Mouse (Mus musculus) spleen, adult 12 weeks (tissue): ENCODE results near the gene Hlx.

ENCODE experiments used
- DNase-seq: peaks from one replicate; pipeline ENCODE4 v3.0.0; 2022; ENCODE audit warnings: low spot score

The Hlx gene

DNA sequence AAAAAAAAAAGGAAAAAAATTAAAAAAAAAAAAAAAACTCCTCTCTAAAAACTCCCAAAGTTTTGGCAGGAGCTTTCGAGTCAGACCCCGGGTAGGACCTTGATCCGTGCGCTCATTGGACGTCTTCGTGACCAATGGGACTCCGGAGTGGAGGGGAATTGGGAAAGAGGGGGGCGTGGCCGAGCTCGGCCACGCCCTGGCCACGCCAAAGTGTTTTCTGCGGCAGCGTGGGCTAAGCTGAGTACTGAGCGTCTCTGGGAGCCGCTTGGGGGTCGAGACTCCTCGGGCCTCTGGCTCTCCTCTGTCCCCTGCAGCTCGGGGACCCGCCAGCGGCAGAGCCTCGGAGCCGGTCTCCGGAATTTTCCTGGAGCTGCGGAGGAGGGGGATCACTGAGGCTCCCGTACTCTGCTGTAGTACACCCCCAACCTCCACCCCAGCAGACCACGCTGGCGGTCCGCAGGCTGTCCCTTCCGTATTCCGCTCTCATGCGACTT, at the start of gene Hlx:
Gene Hlx (minus strand): TSS at position 64 of the 494 bp plus-strand sequence.
- peak; percentile 17 for DNase-seq

GRCm38 (mm10) chr1:184782161-184782513, 49.7 kb upstream of the Hlx start:
- no peak for DNase-seq

DNA sequence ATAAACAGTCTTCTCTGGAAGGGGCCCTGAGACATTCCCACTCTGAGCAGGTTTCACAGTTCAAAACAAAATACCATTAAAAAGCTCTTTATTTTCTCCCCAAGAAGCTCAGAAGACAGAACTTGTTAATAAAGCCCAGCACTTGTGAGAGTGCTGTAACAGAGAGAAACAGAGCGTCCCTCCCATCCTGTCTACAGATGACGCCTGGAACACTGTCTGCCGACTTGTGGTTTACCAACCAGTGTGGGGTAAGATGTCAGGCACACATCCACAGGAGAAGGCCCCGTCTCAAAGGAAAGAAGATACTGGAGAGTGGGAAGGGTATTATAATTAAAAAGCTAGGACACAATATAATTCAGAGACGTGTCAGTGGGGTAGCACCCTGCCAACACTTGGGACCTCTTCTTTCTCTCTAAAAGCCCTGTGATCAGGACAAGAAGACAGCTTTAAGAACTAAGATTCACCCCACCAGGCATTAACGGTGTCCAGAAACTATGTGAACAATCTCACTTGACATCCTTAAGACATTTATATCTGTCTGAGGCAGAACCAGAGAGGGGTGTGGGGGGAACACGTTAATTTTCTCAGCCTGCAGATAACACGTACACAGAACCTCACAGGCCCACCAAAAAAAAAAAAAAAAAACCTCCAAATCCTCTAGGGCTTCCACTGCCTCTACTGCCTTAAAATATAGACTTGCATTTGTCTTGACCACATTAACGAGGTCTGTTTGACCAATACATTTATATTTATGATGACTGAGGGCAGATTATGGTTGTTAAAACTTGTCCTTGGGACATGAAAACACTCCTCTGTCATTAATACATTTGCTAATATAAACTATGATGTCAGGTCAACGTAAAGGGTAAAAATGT, 49.1 kb upstream of the Hlx start:
- DNase-seq = no peak

- no peak for DNase-seq
Measured at GRCm38 (mm10) chr1:184778157-184778556, 45.7 kb upstream of the Hlx start.

- DNase-seq = no peak
Measured at GRCm38 (mm10) chr1:184777061-184777795, 44.8 kb upstream of the Hlx start.

- no peak for DNase-seq
Measured at GRCm38 (mm10) chr1:184775289-184775688, 42.9 kb upstream of the Hlx start.

GRCm38 (mm10) chr1:184771891-184772249, 39.5 kb upstream of the Hlx start:
- DNase-seq = no peak

DNA sequence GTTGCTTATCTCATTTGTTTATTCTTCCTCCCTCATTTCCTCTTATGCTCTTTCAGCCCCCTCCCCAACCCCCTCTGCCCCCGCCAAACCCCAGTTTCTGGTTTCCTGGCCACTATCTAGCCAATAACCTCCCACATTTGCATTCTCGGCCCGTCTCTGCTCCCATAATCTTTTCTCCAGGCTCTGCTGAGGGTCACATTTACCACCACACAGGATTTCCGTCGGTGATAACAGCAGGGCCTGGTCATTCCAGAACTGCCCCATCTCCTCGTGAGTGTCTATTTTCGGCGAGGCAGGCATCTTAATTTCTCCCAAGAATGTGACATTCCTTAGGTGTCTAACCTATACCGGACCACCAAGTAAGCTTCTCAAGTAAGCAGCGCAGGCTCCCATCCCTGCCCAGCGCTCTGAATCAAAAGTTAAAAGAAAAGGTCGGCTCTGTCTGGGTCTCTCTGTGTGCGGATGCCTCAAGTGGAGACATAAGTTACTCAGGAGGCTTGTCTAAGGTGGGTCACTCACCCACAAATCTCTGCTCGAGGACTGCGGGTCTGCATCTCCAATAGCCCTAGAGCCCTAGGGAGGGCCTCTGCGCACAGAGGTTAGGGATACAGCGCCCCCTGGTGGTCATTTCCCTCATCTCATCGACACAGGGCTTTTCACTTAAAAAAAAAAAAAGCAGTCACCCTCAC, 38.9 kb upstream of the Hlx start:
- DNase-seq = peak; percentile 46

DNA sequence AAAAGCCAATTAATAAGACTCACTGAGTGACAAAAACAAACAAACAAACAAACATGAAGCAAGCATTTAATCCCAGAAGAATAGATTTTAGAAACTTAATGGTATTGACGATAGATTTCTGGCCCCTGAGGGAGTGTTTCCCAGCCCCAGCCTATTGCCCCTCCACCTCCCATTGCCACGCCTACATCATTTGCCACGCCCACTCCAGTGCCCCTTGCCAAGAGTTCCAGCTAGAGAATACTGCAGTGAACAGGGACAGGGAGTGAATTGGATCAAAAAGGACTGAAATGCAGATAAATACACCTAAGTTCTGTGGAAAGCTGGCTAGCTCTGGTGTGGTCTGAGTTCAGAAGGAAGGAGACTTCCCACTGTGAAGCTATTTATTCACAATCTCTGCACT, 31.4 kb upstream of the Hlx start:
- no peak for DNase-seq

DNA sequence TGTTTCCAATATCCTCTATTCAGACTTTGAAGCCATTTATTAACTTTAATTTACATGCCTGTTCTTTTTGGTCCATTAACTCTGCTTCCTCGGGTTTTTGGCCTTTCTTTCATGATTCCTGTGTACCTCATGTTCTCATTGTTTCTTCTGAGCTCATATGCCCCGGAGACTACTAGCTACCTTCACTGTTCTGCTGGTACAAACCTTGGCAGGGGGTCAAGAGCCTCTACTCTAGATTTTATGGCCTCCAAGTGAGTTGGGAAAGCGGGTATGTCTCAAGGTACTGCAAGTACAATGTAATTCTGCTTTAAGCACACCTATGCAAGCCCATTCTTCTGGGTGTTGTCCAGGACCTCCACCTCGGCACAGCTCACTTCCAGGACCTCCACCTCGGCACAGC, 30.5 kb upstream of the Hlx start:
- DNase-seq = no peak

DNA sequence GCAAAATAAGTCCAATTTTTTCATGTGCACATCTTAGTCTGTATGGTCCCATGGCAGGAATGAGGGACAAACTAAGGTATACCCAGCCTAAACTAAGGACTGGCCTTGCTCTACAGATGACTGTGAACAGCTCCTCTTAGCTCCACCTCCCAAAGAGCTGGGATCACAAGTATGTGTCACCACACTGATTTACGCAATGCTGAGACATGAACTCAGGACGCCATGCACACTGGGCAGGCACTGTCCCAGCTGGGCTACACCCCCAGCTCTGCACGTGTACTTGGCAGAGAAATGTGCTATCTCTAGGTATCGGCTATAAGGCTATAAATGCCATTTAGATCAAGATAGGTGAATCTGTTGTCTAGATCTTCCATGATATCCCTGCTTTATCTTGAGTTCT, 29.6 kb upstream of the Hlx start:
- no peak for DNase-seq

DNA sequence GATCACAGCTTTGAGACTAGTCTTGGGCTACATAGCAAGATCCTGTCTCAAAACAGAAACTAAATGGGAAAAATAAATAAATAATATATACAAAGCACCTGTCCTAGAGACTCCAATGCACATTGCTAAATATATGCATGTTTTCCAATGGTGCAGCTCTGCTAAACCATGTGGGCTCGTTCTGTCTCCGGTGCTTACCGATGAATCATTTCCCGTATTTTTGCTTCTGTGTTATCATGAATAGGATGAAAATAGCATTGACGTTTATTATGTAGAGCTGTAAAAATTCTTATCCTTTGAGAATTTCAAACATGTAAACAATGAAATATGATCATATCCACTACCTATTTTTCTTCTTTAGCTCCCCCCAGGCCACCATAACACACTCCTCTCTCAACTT, 20.3 kb upstream of the Hlx start:
- no peak for DNase-seq

DNA sequence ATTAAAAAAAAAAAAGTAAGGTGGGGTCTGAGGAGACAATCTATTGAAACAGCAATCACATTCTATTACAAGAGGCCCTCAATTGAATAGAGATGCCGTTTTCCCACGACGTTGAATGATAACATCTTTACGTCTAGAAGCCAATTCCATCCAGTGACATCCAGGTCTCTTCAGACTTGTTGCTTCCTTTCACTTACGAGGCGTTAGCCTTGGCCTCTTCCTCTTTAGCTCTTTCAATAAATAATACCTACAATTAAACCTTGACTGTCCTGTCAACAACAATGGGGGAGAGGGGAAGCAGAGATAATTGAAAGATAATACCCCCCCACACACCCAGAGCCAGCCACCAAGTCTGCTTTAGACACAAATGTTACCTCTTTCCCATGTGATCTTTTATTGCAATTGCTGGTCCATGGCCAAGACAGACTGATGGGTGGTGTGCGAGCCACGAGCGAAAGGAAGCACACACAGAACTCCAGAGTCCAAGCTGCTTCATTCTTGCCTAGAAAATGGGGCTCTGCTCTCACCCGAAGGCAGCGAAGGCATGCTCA, 17.8 kb upstream of the Hlx start:
- no peak for DNase-seq

GRCm38 (mm10) chr1:184748692-184749152, 16.3 kb upstream of the Hlx start:
- DNase-seq = no peak

GRCm38 (mm10) chr1:184737876-184738479, 5.6 kb upstream of the Hlx start:
- peak; percentile 23 for DNase-seq

- DNase-seq = no peak
Measured at GRCm38 (mm10) chr1:184737228-184737627, 4.8 kb upstream of the Hlx start.

DNA sequence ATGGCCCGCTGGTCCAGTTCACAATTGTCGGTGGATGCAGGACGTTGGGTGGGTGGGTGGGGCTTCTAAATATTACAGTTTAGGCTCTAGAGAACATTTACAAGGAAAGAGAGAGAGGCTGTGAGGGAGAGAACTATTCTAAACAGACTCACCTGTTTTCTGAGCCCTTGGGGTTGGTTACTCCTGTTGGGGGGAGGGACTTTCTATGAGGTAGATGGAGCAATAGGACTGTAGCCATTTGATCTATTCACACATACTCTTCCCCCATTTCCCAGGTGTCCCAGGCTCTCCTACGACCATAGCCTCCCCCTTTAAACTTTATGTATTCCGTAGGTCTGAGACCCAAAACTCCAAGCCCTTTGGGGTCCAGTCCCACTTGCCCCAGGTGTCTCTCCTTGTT, 3.8 kb upstream of the Hlx start:
- DNase-seq = no peak

GRCm38 (mm10) chr1:184734991-184735920, 2.8 kb upstream of the Hlx start:
- no peak for DNase-seq

- DNase-seq = no peak
Measured at GRCm38 (mm10) chr1:184734067-184734830, 1.8 kb upstream of the Hlx start.
